Mouse (Mus musculus): ENCODE results near the gene Mrps9. TPM values are rescaled to one million over a fixed set of nuclear protein-coding genes. Genes with fewer than 3 reads are reported as not detected.

The Mrps9 gene
- total RNA-seq, 1 experiment, result 81.9 TPM

DNA sequence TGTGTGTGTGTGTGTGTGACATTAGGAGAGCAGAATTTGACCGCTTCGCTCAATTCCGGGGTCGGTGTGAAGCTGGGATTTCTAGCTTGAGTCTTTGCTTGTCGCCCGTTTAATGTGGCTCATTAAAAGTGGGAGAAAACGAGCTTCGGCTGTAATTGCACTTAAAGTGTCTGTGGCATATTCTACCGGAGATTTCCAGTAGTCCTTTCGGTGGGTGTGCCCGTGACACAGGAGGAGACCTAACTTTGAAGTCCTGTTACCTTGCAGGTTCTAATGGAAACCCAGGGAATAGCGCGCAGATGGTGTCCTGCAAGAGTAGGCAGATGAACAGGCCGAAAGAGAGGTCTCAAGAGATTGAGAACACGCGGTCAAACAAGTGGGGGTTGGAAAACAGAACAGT is 777 bp downstream of the Mrps9 start:
- Histone ChIP-seq H3K4me1 (ENCODE audit: control insufficient read depth in 2 of 2, insufficient read depth in 2 of 2, low read length in 2 of 2, poor library complexity in 1 of 2) (no peaks in the 10 kb centered on the region; a peak in 2 of 4 replicates), H3K4me3 (ENCODE audit: insufficient read depth in 1 of 2, low read depth in 1 of 2, low read length in 2 of 2, poor library complexity in 1 of 2, severe bottlenecking in 1 of 2) (peak overlapping the region; percentile 92 to 99), H3K27ac (ENCODE audit: insufficient read depth, low read depth, low read length, poor library complexity, severe bottlenecking) (no peak overlapping the region), H3K9me3 (ENCODE audit: control insufficient read depth, insufficient read depth, low read depth, low read length) (no peaks in the 10 kb centered on the region), H3K36me3 (ENCODE audit: control insufficient read depth, insufficient read depth, low read length, poor library complexity, severe bottlenecking) (no peaks in the 10 kb centered on the region), H3K9ac (ENCODE audit: insufficient read depth, low read depth, low read length, poor library complexity, severe bottlenecking) (peak overlapping the region; percentile 98)
- in situ Hi-C loops (cut with MboI; ENCODE audit: low sequenced_read_pairs in 2 of 2, unreplicated experiment in 2 of 2), result no loop called here
- no peak for DNase-seq (ENCODE audit: low read depth, low spot score)
- TF ChIP-seq MAFK (IDR thresholded peaks at IDR 0.05; ENCODE audit: insufficient read depth, low read depth, low read length) (no peak), ZC3H11A (IDR thresholded peaks at IDR 0.05; ENCODE audit: borderline replicate concordance, low read depth, low read length) (no peak), ZNF384 (IDR thresholded peaks at IDR 0.05; ENCODE audit: low read depth, low read length) (no peak), HCFC1 (IDR thresholded peaks at IDR 0.05; ENCODE audit: borderline replicate concordance, insufficient read depth, low read length) (no peak), CHD2 (IDR thresholded peaks at IDR 0.05; ENCODE audit: low read depth, low read length) (no peak)

DNA sequence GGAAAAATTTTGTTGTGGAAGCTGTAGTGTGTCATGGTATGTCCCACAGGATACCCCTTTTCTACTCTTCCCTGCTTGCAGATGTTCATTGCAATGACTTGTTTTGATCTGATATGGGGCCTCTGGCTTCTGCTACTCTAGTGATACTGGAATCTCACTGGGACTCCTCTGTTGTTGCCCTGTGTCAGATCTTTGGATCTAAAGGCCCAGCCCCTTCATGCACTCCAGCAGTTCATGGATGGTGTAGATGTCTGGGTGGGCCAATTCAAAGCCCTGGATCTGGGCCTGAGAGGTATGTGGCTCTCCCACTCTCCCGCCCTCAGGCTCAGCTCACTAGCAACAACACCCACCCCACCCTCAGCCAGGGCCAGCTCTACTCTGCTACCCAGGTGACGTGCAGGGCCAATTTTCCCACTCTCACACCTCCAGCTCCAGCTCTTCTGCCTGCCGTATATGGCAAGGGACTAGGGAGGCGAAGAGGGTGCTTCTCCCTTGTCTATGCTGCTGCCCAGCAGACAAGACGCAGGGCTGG is 13.8 kb downstream of the Mrps9 start:
- no peak overlapping the region for H3K4me3 ChIP-seq (ENCODE audit: insufficient read depth in 1 of 2, low read depth in 1 of 2, low read length in 2 of 2, poor library complexity in 1 of 2, severe bottlenecking in 1 of 2)
- in situ Hi-C loops (cut with MboI; ENCODE audit: low sequenced_read_pairs in 2 of 2, unreplicated experiment in 2 of 2), result no loop called here
- no peak overlapping the region for H3K9ac ChIP-seq (ENCODE audit: insufficient read depth, low read depth, low read length, poor library complexity, severe bottlenecking)

DNA sequence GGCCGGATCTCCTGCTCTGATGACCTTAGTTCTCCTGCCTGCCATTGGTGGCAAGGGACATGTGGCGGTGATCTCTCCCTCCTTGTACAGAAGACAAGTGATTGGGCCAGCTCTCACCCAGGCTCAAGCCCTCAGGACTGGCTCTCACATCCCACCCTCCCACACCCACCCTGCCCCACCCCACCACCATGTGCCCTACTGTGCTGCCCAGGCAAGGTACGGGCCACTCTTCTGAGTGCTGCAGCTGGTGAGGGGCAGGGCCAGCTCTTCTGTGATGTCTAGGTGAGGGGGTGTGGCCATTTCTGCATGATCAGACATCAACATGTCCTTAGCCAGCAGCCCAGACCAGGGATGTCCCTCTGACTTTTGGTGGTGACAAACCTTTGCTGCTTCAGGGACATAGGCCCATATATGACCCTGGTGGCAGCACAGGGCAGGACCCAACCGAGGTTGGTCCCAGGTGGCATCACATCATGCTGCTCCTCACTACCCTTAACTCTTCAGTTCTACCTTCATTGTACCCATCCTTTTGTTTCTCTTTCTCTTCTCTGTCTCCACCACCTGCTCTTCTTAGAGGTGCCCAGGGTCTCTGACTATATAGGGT is 14.4 kb downstream of the Mrps9 start:
- H3K4me3 ChIP-seq (ENCODE audit: insufficient read depth in 1 of 2, low read depth in 1 of 2, low read length in 2 of 2, poor library complexity in 1 of 2, severe bottlenecking in 1 of 2), result no peak overlapping the region
- no peaks in the 10 kb centered on the region for H3K9me3 ChIP-seq (ENCODE audit: control insufficient read depth, insufficient read depth, low read depth, low read length)
- no peak overlapping the region for H3K9ac ChIP-seq (ENCODE audit: insufficient read depth, low read depth, low read length, poor library complexity, severe bottlenecking)
- H3K27ac ChIP-seq (ENCODE audit: insufficient read depth, low read depth, low read length, poor library complexity, severe bottlenecking), result no peak overlapping the region
- H3K4me1 ChIP-seq (ENCODE audit: control insufficient read depth in 2 of 2, insufficient read depth in 2 of 2, low read length in 2 of 2, poor library complexity in 1 of 2), result peaks cover 0 to 5% of the 10 kb centered on the region in 2 experiments; a peak in 1 of 4 replicates
- in situ Hi-C loops (cut with MboI; ENCODE audit: low sequenced_read_pairs in 2 of 2, unreplicated experiment in 2 of 2), result no loop called here
- H3K36me3 ChIP-seq (ENCODE audit: control insufficient read depth, insufficient read depth, low read length, poor library complexity, severe bottlenecking), result peaks cover 11% of the 10 kb centered on the region
- TF ChIP-seq CHD2 (IDR thresholded peaks at IDR 0.05; ENCODE audit: low read depth, low read length), result no peak
- TF ChIP-seq ZNF384 (IDR thresholded peaks at IDR 0.05; ENCODE audit: low read depth, low read length), result no peak
- no peak for TF ChIP-seq MAFK (IDR thresholded peaks at IDR 0.05; ENCODE audit: insufficient read depth, low read depth, low read length)
- no peak for TF ChIP-seq ZC3H11A (IDR thresholded peaks at IDR 0.05; ENCODE audit: borderline replicate concordance, low read depth, low read length)
- no peak for TF ChIP-seq HCFC1 (IDR thresholded peaks at IDR 0.05; ENCODE audit: borderline replicate concordance, insufficient read depth, low read length)
- no peak for DNase-seq (ENCODE audit: low read depth, low spot score)

More for the DNA sequence above, 13.8 kb downstream of the Mrps9 start:
- peaks cover 11% of the 10 kb centered on the region for H3K36me3 ChIP-seq (ENCODE audit: control insufficient read depth, insufficient read depth, low read length, poor library complexity, severe bottlenecking)
- no peak overlapping the region for H3K27ac ChIP-seq (ENCODE audit: insufficient read depth, low read depth, low read length, poor library complexity, severe bottlenecking)
- no peaks in the 10 kb centered on the region for H3K9me3 ChIP-seq (ENCODE audit: control insufficient read depth, insufficient read depth, low read depth, low read length)
- peaks cover 0 to 5% of the 10 kb centered on the region in 2 experiments; a peak in 1 of 4 replicates for H3K4me1 ChIP-seq (ENCODE audit: control insufficient read depth in 2 of 2, insufficient read depth in 2 of 2, low read length in 2 of 2, poor library complexity in 1 of 2)
- TF ChIP-seq ZNF384 (IDR thresholded peaks at IDR 0.05; ENCODE audit: low read depth, low read length) (no peak), MAFK (IDR thresholded peaks at IDR 0.05; ENCODE audit: insufficient read depth, low read depth, low read length) (no peak), HCFC1 (IDR thresholded peaks at IDR 0.05; ENCODE audit: borderline replicate concordance, insufficient read depth, low read length) (no peak), CHD2 (IDR thresholded peaks at IDR 0.05; ENCODE audit: low read depth, low read length) (no peak), ZC3H11A (IDR thresholded peaks at IDR 0.05; ENCODE audit: borderline replicate concordance, low read depth, low read length) (no peak)
- DNase-seq (ENCODE audit: low read depth, low spot score), result no peak

DNA sequence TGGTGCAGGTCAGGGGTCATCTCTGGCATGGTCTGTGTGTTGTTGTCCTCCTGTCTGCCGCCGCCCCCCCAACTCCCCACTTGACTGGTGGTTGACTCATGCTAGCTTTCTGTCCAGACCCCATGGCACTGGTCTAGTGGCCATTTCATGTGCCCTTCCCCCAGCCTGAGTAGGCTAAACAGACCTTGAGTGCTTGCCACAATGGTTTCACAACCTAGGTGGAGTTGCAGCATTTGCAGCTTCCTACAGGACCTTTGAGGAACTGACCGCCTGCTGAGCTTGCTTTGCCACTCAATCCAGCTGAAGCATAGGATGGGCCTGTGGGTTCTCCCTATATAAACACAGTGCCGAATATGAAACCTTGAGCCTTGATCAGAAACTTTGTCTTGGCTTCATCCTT is 15.0 kb downstream of the Mrps9 start:
- no peak for TF ChIP-seq CHD2 (IDR thresholded peaks at IDR 0.05; ENCODE audit: low read depth, low read length)
- no peak for TF ChIP-seq HCFC1 (IDR thresholded peaks at IDR 0.05; ENCODE audit: borderline replicate concordance, insufficient read depth, low read length)
- no peak for TF ChIP-seq ZNF384 (IDR thresholded peaks at IDR 0.05; ENCODE audit: low read depth, low read length)
- no peak for TF ChIP-seq ZC3H11A (IDR thresholded peaks at IDR 0.05; ENCODE audit: borderline replicate concordance, low read depth, low read length)
- no peak for TF ChIP-seq MAFK (IDR thresholded peaks at IDR 0.05; ENCODE audit: insufficient read depth, low read depth, low read length)
- H3K4me1 ChIP-seq (ENCODE audit: control insufficient read depth in 2 of 2, insufficient read depth in 2 of 2, low read length in 2 of 2, poor library complexity in 1 of 2), result peaks cover 0 to 5% of the 10 kb centered on the region in 2 experiments; a peak in 1 of 4 replicates
- in situ Hi-C loops (cut with MboI; ENCODE audit: low sequenced_read_pairs in 2 of 2, unreplicated experiment in 2 of 2), result no loop called here

More for the DNA sequence above, 15.0 kb downstream of the Mrps9 start:
- Histone ChIP-seq H3K36me3 (ENCODE audit: control insufficient read depth, insufficient read depth, low read length, poor library complexity, severe bottlenecking) (peaks cover 11% of the 10 kb centered on the region), H3K9ac (ENCODE audit: insufficient read depth, low read depth, low read length, poor library complexity, severe bottlenecking) (no peak overlapping the region), H3K9me3 (ENCODE audit: control insufficient read depth, insufficient read depth, low read depth, low read length) (no peaks in the 10 kb centered on the region), H3K4me3 (ENCODE audit: insufficient read depth in 1 of 2, low read depth in 1 of 2, low read length in 2 of 2, poor library complexity in 1 of 2, severe bottlenecking in 1 of 2) (no peak overlapping the region), H3K27ac (ENCODE audit: insufficient read depth, low read depth, low read length, poor library complexity, severe bottlenecking) (no peak overlapping the region)
- DNase-seq (ENCODE audit: low read depth, low spot score), result no peak

Data from ES-E14 (cell line).